Mouse (Mus musculus): Measurements from ENCODE around the gene Trim8. TPM values are rescaled to one million over a fixed set of nuclear protein-coding genes. Genes with fewer than 3 reads are reported as not detected.

Trim8 gene
- total RNA-seq, 1 experiment from 2014 or later = 47.5 TPM

DNA sequence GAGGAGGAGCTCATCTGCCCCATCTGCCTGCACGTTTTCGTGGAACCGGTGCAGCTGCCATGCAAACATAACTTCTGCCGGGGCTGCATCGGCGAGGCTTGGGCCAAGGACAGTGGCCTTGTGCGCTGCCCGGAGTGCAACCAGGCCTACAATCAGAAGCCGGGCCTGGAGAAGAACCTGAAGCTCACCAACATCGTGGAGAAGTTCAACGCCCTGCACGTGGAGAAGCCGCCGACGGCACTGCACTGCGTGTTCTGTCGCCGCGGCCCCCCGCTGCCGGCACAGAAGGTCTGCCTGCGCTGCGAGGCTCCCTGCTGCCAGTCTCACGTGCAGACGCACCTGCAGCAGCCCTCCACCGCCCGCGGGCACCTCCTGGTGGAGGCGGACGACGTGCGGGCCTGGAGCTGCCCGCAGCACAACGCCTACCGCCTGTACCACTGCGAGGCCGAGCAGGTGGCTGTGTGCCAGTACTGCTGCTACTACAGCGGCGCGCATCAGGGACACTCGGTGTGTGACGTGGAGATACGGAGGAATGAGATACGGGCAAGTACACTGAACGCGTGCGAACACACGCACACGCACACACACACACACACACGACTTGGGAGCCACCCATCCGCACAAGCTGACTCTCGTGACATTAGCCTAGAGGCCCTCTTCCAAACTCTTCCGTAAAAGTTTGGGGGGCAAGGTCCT lies 1.1 kb downstream of the Trim8 start:
- ATAC-seq (ENCODE audit: extremely low read depth, insufficient number of reproducible peaks, low FRiP score, poor library complexity, severe bottlenecking) = peak; percentile 33; the same call in 1 of the 2 replicates

DNA sequence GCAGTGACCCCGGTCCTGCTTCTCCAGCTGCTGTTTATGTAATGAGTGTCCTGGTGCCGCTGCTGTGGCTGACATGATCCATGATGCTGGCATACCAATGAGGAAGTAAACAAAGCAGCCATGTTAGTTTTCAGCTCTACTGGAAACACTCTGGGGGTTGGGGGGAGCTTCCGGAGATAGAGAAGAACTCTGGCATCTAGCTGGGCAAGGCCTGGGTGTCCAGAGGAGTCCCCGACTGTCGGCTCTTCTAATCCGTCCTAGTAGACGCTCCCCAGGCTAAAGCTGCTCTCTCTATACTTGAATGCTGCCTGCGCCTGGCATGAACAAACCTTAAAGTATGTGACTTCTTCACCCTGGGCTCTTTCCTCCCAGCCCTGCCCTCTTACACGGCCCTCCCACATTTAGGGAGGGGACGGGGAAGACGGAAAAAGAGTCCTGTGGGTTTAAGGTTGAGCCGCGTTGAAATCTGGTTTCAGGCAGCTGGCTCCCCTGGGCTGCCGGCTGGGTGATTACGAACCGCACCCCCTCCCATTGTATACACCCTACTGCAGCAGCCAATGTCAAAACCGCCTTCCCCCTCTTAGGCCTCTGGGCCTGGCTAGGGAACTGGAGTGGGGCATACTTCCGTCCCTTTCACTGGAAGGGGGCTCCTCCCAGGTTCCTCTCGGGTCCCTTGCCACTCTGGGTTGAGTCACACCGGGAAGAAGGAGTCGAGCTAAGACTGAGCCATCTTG lies 2.0 kb downstream of the Trim8 start:
- peak; percentile 17 for ATAC-seq (ENCODE audit: extremely low read depth, insufficient number of reproducible peaks, low FRiP score, poor library complexity, severe bottlenecking)

- ATAC-seq (ENCODE audit: extremely low read depth, insufficient number of reproducible peaks, low FRiP score, poor library complexity, severe bottlenecking) = peak; percentile 17; the same call in 1 of the 2 replicates
These were observed 2.6 kb downstream of the Trim8 start for GRCm38 (mm10) chr19:46504085-46504552.

- ATAC-seq (ENCODE audit: extremely low read depth, insufficient number of reproducible peaks, low FRiP score, poor library complexity, severe bottlenecking) = no peak
These were observed 3.4 kb downstream of the Trim8 start for GRCm38 (mm10) chr19:46504822-46505417.

- ATAC-seq (ENCODE audit: extremely low read depth, insufficient number of reproducible peaks, low FRiP score, poor library complexity, severe bottlenecking) = no peak
These were observed 4.3 kb downstream of the Trim8 start for GRCm38 (mm10) chr19:46505646-46506371.

- no peak for ATAC-seq (ENCODE audit: extremely low read depth, insufficient number of reproducible peaks, low FRiP score, poor library complexity, severe bottlenecking)
These were observed 4.8 kb downstream of the Trim8 start for GRCm38 (mm10) chr19:46506372-46506717.

- ATAC-seq (ENCODE audit: extremely low read depth, insufficient number of reproducible peaks, low FRiP score, poor library complexity, severe bottlenecking) = no peak
These were observed 5.7 kb downstream of the Trim8 start for GRCm38 (mm10) chr19:46507181-46507581.

- ATAC-seq (ENCODE audit: extremely low read depth, insufficient number of reproducible peaks, low FRiP score, poor library complexity, severe bottlenecking) = no peak
These were observed 6.3 kb downstream of the Trim8 start for GRCm38 (mm10) chr19:46507806-46508205.

DNA sequence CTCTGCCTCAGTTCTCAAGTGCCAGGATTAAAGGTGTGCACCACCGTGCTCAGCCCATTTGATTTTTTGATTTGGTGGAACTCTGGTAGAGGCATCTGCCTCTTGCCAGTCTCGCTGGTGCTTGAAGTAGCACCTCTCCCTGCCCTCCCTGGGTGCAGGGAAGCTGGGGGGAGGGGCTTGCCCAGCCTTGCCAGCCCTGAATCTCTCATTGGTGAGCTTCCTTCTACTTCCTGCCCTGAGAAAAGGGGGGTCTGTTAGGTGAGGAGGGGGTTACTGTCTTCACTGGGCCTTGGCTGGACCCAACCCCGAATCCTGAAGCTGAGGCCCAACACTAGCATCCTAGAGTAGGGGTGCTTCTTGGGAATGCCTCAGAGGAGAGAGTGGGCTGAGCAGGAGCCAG lies 7.2 kb downstream of the Trim8 start:
- no peak for ATAC-seq (ENCODE audit: extremely low read depth, insufficient number of reproducible peaks, low FRiP score, poor library complexity, severe bottlenecking)

DNA sequence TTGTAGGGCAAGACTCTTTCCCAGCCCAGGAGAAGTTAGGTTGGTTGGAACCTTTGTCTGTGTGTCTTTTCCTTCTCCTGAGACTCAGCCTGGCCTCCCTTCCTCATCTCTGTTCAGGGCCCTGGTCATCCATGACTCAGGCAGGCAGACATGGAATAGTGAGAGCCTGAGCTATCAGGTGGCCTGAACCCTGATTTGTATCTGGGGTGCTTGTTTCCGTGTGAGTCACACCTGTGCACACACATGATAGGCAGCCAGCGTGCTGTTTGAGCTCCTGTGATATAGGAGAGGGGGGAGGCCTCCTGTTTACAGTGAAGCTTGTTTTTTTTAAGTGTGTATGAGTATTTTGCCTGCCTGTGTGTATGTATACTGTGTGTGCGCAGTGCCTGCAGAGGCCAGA lies 7.7 kb downstream of the Trim8 start:
- ATAC-seq (ENCODE audit: extremely low read depth, insufficient number of reproducible peaks, low FRiP score, poor library complexity, severe bottlenecking) = no peak

DNA sequence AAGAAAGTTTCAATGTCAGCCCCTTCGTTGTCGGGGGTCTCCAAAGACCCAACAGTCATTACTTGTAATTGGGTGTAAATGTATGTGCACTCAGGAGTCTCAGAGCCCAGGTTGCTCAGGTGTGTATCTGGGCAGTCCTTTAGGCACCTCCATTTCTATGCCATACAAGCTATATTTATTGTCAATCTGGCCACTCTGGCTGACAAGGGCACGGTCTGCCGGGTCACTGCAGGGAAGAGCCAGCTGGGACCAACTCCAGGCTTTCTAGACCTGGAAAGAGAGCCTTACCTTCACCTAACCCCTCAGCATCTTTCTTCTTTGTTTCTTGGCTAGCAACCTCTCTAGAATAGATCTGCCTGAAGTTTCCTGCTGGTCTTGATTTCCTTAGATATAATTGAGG lies 8.2 kb downstream of the Trim8 start:
- ATAC-seq (ENCODE audit: extremely low read depth, insufficient number of reproducible peaks, low FRiP score, poor library complexity, severe bottlenecking) = no peak

GRCm38 (mm10) chr19:46510401-46510800 lies 8.9 kb downstream of the Trim8 start:
- ATAC-seq (ENCODE audit: extremely low read depth, insufficient number of reproducible peaks, low FRiP score, poor library complexity, severe bottlenecking) = no peak

GRCm38 (mm10) chr19:46510824-46511223 lies 9.3 kb downstream of the Trim8 start:
- peak; percentile 61 for ATAC-seq (ENCODE audit: extremely low read depth, insufficient number of reproducible peaks, low FRiP score, poor library complexity, severe bottlenecking)

GRCm38 (mm10) chr19:46511263-46511662 lies 9.8 kb downstream of the Trim8 start:
- ATAC-seq (ENCODE audit: extremely low read depth, insufficient number of reproducible peaks, low FRiP score, poor library complexity, severe bottlenecking) = peak; percentile 34; the same call in 1 of the 2 replicates

- ATAC-seq (ENCODE audit: extremely low read depth, insufficient number of reproducible peaks, low FRiP score, poor library complexity, severe bottlenecking) = no peak
These were observed 12.9 kb downstream of the Trim8 start for GRCm38 (mm10) chr19:46514387-46514786.

DNA sequence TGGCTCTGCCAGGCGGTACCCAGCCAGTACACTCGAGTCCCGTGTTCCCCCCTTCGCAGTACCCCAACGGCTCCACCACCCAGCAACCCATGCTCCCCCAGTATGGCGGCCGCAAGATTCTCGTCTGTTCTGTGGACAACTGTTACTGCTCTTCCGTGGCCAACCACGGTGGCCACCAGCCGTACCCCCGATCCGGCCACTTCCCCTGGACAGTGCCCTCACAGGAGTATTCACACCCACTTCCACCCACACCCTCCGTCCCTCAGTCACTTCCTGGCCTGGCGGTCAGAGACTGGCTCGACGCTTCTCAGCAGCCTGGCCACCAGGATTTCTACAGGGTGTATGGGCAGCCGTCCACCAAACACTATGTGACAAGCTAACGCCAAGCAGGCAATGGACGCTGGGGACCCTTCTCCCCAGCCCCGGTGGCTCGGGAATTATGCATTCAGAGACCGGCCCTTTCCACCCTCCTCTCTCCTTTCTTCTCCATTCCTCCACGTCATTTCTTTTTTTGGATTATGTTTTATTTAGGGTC lies 13.9 kb downstream of the Trim8 start:
- no peak for ATAC-seq (ENCODE audit: extremely low read depth, insufficient number of reproducible peaks, low FRiP score, poor library complexity, severe bottlenecking)

DNA sequence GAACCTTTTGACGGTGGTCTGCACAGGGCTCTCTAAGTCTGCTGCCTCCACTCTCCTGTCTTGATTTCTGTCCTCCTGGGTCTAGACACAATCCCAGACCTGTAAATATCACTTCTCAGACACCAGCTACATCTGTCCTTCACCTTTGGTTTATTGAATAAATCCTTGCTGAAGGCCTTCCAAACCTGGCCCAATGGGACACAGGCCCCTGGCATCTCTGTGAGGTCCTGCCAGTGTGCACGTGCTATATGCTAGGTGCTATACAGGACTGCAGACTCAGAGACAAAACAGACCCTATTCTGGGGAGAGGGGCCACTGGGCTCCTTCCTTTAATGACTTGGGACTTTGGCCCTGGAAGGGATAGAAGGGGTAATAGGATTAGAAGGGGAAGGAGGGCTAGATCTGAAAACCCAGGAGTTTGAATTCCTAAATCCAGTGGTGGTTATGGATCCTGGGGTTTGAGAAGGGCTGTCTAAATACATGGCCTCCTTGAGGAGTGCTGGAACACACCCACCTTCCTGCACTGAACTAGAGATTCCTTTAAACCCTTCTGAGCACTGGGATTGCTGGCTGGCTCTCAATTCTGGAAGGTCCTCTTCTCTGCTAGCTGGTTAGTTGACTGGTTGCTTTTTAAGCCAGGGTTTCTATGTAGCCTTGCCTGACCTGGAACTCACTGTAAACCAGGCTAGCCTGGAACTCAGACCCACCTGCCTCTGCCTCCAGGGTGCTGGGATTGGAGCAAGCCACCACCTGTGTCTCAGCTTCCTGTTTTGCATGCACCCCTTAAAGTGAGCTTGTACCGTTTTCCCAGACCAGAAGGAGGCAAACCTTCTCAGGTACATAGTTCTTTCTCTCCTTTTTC lies 15.4 kb downstream of the Trim8 start:
- no peak for ATAC-seq (ENCODE audit: extremely low read depth, insufficient number of reproducible peaks, low FRiP score, poor library complexity, severe bottlenecking)
